In genomic region chr8:125291932-125292717, GRCm38 (mm10) we compare ENCODE assay signal across 11 mouse cellular contexts.
DNase-seq lines count a peak whose midpoint lies in the region; ATAC-seq and TF ChIP-seq lines count a peak whose summit lies in the region.
"Had no signal": no experiment of that assay in that cellular context is flagged by ENCODE, and none has a peak within 500 bp of the region (broad histone marks: within the 10 kb centered on the region; RNA-seq: fewer than 3 reads in every experiment).

No protein-coding gene starts in this region.

- DNase-seq in adrenal gland, postnatal 10 days = peak; percentile 25
- no peak for DNase-seq in adrenal gland, adult 2 months
- no peak for DNase-seq in liver, postnatal 0 days
- DNase-seq in liver, embryonic 11.5 days (ENCODE audit: low spot score) = no peak
- DNase-seq in layer of hippocampus, adult 8-10 months (ENCODE audit: low spot score in 2 of 2) = no peak
- no peak for DNase-seq in spleen, postnatal 10 days (ENCODE audit: low spot score in 2 of 2)
- DNase-seq: cerebellum, adult 9-11 months; liver, embryonic 13.5 days; thymus, adult 18-20 months had no signal

- WGBS in liver, postnatal 0 days (ENCODE audit: insufficient replicate concordance) = 81% methylated on average over 22 of the region's 22 CpGs
- 85% methylated on average over 22 of the region's 22 CpGs for WGBS in liver, embryonic 11.5 days
- 75% methylated on average over 22 of the region's 22 CpGs for WGBS in heart, embryonic 13.5 days
- 62% methylated on average over 22 of the region's 22 CpGs for WGBS in limb, embryonic 15.5 days

- no peaks in the 10 kb centered on the region for H3K9me3 ChIP-seq in liver, postnatal 0 days (ENCODE audit: low read length)
- H3K9me3 ChIP-seq in liver, embryonic 11.5 days (ENCODE audit: control insufficient read depth, low read length) = no peaks in the 10 kb centered on the region
- H3K9me3 ChIP-seq in heart, embryonic 13.5 days = no peaks in the 10 kb centered on the region
- H3K9me3 ChIP-seq in limb, embryonic 15.5 days = no peaks in the 10 kb centered on the region
- H3K9me3 ChIP-seq: liver, embryonic 13.5 days had no signal

- no peak overlapping the region for H3K9ac ChIP-seq in liver, postnatal 0 days (replicated peaks)
- H3K9ac ChIP-seq in liver, embryonic 11.5 days (ENCODE audit: low read depth, low read length) = no peak overlapping the region
- H3K9ac ChIP-seq in heart, embryonic 13.5 days = no peak overlapping the region
- H3K9ac ChIP-seq in limb, embryonic 15.5 days = no peak overlapping the region
- H3K9ac ChIP-seq: liver, embryonic 13.5 days had no signal

- H3K27ac ChIP-seq in liver, postnatal 0 days (ENCODE audit: low read depth) = no peak overlapping the region
- H3K27ac ChIP-seq in liver, embryonic 11.5 days (ENCODE audit: low read depth, low read length) = no peak overlapping the region
- H3K27ac ChIP-seq in heart, embryonic 13.5 days (replicated peaks) = peak overlapping the region; percentile 97
- H3K27ac ChIP-seq in limb, embryonic 15.5 days = peak overlapping the region; percentile 68
- H3K27ac ChIP-seq: liver, embryonic 13.5 days had no signal

- TF ChIP-seq CTCF in liver, postnatal 0 days (IDR thresholded peaks at IDR 0.05; ENCODE audit: low read depth) = peak; percentile 12; the same call in 1 of the 2 replicates

- ATAC-seq in liver, postnatal 0 days = no peak
- ATAC-seq in liver, embryonic 11.5 days (replicated peaks; ENCODE audit: low FRiP score) = no peak
- ATAC-seq in heart, embryonic 13.5 days (ENCODE audit: extremely low read depth, insufficient number of reproducible peaks, low FRiP score, low TSS enrichment) = no peak
- no peak for ATAC-seq in limb, embryonic 15.5 days (ENCODE audit: insufficient number of reproducible peaks, low FRiP score, low TSS enrichment, low read depth)

- no peak overlapping the region for H3K4me2 ChIP-seq in liver, postnatal 0 days (ENCODE audit: low read depth, low read length)
- no peak overlapping the region for H3K4me2 ChIP-seq in liver, embryonic 11.5 days
- H3K4me2 ChIP-seq in heart, embryonic 13.5 days = no peak overlapping the region
- H3K4me2 ChIP-seq in limb, embryonic 15.5 days = no peak overlapping the region
- H3K4me2 ChIP-seq: liver, embryonic 13.5 days had no signal

- no peak overlapping the region for H3K4me3 ChIP-seq in liver, postnatal 0 days (ENCODE audit: low read depth, low read length)
- no peak overlapping the region for H3K4me3 ChIP-seq in liver, embryonic 11.5 days (ENCODE audit: low read depth, low read length)
- H3K4me3 ChIP-seq in heart, embryonic 13.5 days = no peak overlapping the region
- H3K4me3 ChIP-seq in limb, embryonic 15.5 days = no peak overlapping the region
- H3K4me3 ChIP-seq: liver, embryonic 13.5 days had no signal

- no peak for TF ChIP-seq EP300 in liver, postnatal 0 days (IDR thresholded peaks at IDR 0.05; ENCODE audit: low read depth)

- H3K36me3 ChIP-seq in liver, postnatal 0 days (replicated peaks; ENCODE audit: insufficient read depth, low read length) = no peaks in the 10 kb centered on the region
- no peaks in the 10 kb centered on the region for H3K36me3 ChIP-seq in liver, embryonic 11.5 days (ENCODE audit: control insufficient read depth, insufficient read depth, low read length)
- H3K36me3 ChIP-seq in heart, embryonic 13.5 days = no peaks in the 10 kb centered on the region
- no peaks in the 10 kb centered on the region for H3K36me3 ChIP-seq in limb, embryonic 15.5 days
- H3K36me3 ChIP-seq: liver, embryonic 13.5 days had no signal

- H3K4me1 ChIP-seq in liver, postnatal 0 days (ENCODE audit: insufficient read depth) = no peaks in the 10 kb centered on the region
- peaks cover 2% of the 10 kb centered on the region; the same call in 1 of the 2 replicates for H3K4me1 ChIP-seq in liver, embryonic 11.5 days (replicated peaks; ENCODE audit: control insufficient read depth, insufficient read depth, low read length)
- H3K4me1 ChIP-seq in heart, embryonic 13.5 days = peaks cover 75% of the 10 kb centered on the region
- peaks cover 32% of the 10 kb centered on the region for H3K4me1 ChIP-seq in limb, embryonic 15.5 days
- H3K4me1 ChIP-seq: liver, embryonic 13.5 days had no signal

- no peaks in the 10 kb centered on the region for H3K27me3 ChIP-seq in liver, postnatal 0 days (ENCODE audit: insufficient read depth, low read length)
- H3K27me3 ChIP-seq in liver, embryonic 11.5 days (replicated peaks; ENCODE audit: control insufficient read depth, insufficient read depth, low read length) = no peaks in the 10 kb centered on the region
- no peaks in the 10 kb centered on the region for H3K27me3 ChIP-seq in heart, embryonic 13.5 days (replicated peaks)
- no peaks in the 10 kb centered on the region for H3K27me3 ChIP-seq in limb, embryonic 15.5 days
- H3K27me3 ChIP-seq: liver, embryonic 13.5 days had no signal

Comparison
In these comparisons a context has a peak if more than half of its experiments do, and no peak if none do; other contexts are left out.
1. H3K27ac ChIP-seq: peak in heart, embryonic 13.5 days (single experiment) and limb, embryonic 15.5 days (single experiment); none in liver, postnatal 0 days (single experiment) and liver, embryonic 11.5 days (single experiment).